Mouse (Mus musculus): Measurements from ENCODE around the gene Rasa3.

Rasa3 gene

GRCm38 (mm10) chr8:13620226-13620920, 57.0 kb downstream of the Rasa3 start:
- no peak for DNase-seq (ENCODE audit: low read depth in 1 of 2, low spot score in 2 of 2)

- DNase-seq (ENCODE audit: low read depth in 1 of 2, low spot score in 2 of 2): no peak
Observed at GRCm38 (mm10) chr8:13616831-13617505, 60.4 kb downstream of the Rasa3 start.

GRCm38 (mm10) chr8:13614924-13615391, 62.4 kb downstream of the Rasa3 start:
- DNase-seq (ENCODE audit: low read depth in 1 of 2, low spot score in 2 of 2): no peak

DNA sequence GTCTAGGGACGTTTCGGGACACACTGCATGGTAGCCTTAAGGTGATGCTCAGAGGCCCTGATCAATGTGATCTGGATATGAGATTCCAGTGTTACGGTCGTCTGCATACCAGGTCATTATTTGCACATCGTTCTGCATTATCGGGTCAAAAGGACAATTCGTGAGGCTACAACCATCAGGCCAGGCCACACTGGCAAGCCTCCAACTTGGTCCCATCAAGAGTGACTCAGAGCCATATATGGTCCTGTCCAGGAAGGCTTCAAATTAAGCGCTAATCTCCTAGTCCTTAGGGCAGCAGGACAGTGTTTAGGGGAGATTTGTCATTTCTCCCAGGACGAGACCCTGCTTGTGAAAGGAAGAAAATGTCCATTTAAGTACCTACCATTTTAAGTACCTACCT, 63.3 kb downstream of the Rasa3 start:
- DNase-seq (ENCODE audit: low read depth in 1 of 2, low spot score in 2 of 2): no peak

GRCm38 (mm10) chr8:13611702-13612101, 65.7 kb downstream of the Rasa3 start:
- DNase-seq (ENCODE audit: low read depth in 1 of 2, low spot score in 2 of 2): no peak

- DNase-seq (ENCODE audit: low read depth in 1 of 2, low spot score in 2 of 2): no peak
Observed at GRCm38 (mm10) chr8:13609971-13610370, 67.4 kb downstream of the Rasa3 start.

DNA sequence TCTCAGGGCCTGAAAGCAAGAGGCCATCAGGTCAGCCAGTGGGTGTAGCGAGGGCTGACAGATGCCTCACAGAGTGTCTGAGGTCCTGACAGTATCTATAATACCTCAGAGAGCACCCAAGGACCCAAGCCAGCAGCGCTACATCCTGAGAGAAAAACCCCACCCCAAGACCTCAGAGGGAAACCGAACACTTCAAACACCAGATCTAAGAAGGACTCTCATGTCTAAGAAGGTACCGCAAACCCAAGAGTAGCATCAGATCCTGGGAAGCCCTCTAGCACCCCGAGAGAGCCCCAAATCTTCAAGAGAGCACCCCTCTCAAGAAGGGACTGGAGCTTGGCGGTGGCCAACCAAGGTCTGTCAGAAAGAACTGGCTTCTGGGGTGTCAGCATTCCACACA, 68.5 kb downstream of the Rasa3 start:
- no peak for DNase-seq (ENCODE audit: low read depth in 1 of 2, low spot score in 2 of 2)

GRCm38 (mm10) chr8:13605920-13606480, 71.4 kb downstream of the Rasa3 start:
- DNase-seq (ENCODE audit: low read depth in 1 of 2, low spot score in 2 of 2): no peak

DNA sequence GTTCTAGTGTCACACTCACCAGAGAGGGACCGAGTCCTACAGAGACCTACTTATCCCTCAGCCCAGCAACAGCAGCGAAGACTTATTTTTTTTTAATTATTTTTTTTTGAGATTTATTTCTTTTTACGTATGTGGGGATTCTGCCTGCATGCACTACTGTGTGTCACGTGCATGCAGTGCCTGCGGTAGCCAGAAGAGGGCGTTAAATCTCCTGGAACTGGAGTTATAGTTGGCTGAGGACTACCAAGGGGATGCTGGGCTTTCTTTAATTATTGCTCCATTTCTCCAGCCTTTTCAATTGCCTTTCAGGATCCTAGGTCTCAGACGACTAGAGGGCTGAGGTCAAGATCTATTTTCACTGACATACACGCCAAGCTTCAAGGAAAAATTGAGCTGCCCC, 74.8 kb downstream of the Rasa3 start:
- DNase-seq (ENCODE audit: low read depth in 1 of 2, low spot score in 2 of 2): peak in 1 of 2 experiments; percentile 31

DNA sequence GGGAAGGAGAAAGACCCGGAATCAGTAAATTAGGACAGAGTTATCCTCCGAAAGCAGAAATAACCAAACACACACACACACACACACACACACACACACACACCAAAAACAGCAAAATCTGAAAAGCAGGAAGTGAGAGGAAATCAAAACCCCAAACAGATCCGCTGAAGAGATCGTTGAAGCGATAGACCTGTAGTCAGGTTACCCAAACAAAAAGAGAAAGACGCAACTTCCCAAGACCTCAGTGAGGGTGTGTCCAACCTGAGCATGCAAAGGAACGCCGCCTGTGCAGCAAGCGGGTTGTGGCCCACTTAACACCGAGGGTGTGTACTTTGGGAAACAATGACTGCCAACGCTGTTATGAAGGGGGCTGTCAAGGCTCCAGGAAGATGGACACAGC, 76.2 kb downstream of the Rasa3 start:
- peak in 1 of 2 experiments; percentile 38 for DNase-seq (ENCODE audit: low read depth in 1 of 2, low spot score in 2 of 2)

DNA sequence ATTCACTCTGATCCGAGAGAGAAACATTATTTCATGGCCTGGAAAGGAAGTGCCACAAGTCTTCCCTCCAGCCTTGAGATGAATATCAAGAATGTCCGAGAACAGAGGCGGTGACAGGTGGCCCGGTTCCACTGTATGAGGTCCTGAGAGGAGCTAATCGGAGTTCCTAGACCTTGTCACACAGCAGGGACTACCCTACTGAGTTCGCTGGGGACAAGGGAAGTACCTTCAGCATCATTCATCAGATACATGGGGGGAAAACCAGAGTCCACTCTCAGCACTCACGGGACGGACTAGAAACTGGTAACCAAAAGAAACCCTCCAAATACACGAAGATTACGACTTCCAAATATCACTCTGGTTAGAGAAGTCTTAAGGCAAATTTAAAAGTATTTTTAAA, 76.7 kb downstream of the Rasa3 start:
- DNase-seq (ENCODE audit: low read depth in 1 of 2, low spot score in 2 of 2): peak in 1 of 2 experiments; percentile 24

DNA sequence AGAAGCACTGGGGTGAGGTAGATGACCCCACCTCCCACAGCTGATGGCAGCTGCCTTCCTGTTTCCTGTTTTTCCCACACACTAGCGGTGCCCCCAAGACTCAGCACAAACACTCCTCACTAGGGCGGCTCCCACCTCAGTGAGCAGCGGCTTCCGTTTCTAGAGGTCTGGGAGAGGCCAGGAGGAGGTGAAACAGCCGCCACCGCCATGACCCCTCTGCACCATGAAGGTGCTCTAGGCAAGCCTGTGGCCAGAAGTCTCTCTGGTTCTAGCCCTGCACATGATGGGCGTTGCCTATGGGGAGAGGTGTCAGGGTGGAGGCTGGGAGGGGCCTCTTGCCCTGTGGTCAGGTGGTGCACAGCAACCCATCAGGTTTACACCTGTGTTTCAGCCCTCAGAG, 77.2 kb downstream of the Rasa3 start:
- peak; percentile 66 to 77 for DNase-seq (ENCODE audit: low read depth in 1 of 2, low spot score in 2 of 2)

- DNase-seq (ENCODE audit: low read depth in 1 of 2, low spot score in 2 of 2): no peak
Observed at GRCm38 (mm10) chr8:13597777-13598176, 79.6 kb downstream of the Rasa3 start.

DNA sequence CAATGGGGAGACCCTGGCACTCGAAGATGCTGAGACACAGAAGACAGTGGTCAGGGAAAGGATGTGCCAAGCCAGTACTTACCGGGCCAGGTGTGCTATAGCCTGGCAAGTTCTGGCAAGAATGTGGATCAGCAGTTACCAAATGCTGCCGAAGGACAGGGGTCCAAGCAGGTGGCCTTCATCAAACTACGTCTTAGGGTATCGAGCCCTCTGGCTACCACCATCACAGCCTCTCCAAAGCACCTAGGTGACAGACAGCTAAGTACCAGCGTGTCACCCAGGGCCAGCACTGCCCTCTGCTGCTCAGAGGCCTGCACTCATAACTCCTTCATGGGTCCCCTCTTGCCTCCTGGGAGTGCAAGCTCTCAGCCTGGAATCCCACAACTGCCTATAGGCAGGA, 81.5 kb downstream of the Rasa3 start:
- DNase-seq (ENCODE audit: low read depth in 1 of 2, low spot score in 2 of 2): peak in 1 of 2 experiments; percentile 38

DNA sequence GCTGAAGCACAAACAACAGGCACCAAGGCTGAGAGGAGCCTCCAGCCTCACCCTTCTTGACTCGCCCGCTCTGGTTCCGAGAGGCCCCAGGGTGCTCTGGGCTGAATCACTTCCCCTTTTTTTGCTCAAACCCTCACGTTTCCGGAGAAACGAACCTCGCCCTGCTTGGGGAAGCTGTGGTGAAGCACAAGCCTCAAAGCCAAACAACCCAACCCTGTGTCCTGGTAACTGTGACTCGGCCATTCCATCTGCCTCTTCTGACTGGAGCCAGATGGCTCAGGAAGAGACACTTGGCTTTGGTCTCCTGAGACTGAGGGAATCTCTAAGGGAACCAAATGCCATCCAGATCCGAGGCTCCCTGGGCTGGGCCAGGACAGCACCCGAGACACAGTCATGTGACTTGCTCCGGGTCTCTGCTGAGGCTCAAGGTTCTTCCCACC, 82.5 kb downstream of the Rasa3 start:
- DNase-seq (ENCODE audit: low read depth in 1 of 2, low spot score in 2 of 2): peak; percentile 83 to 92

- DNase-seq (ENCODE audit: low read depth in 1 of 2, low spot score in 2 of 2): no peak
Observed at GRCm38 (mm10) chr8:13593340-13593739, 84.1 kb downstream of the Rasa3 start.

GRCm38 (mm10) chr8:13591246-13591645, 86.2 kb downstream of the Rasa3 start:
- DNase-seq (ENCODE audit: low read depth in 1 of 2, low spot score in 2 of 2): no peak

DNA sequence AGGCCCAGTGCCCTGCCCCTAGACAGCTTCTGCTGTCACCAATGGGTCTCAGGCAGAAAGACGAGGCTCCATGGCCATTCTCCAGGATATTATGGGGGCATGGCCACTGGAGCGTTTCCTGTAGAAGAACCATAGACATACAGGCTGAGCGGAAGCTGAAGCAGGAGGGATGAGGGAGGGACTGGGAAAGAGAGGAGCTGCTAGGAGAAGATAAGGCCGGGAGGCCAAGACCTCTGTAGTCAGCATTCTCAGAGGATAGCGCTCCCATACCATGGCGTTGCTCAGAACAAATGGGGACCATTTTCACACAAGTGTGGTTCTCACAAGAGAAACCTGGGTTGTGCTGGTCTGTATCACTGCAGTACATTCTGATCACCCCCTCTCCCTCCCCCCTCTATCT, 88.3 kb downstream of the Rasa3 start:
- no peak for DNase-seq (ENCODE audit: low read depth in 1 of 2, low spot score in 2 of 2)

DNA sequence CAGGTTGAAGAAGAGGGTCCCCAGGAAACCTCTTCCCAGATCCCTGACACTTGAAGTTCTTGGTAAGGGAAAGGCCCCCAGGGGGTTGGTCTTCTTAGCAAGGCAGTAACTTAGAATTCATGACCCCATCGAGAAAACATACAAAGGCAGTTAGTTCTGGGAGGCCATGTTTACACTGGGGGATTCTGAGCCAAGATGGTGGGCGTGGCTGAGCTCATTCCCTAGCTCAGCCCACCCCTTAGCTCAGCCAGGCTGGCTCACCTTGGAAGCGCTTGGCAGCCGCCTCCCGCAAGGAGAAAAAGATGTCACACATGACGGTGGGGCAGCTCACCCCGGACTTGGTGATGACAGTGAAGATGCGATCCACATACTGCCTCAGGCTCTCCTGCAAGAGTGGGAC, 92.8 kb downstream of the Rasa3 start:
- DNase-seq (ENCODE audit: low read depth in 1 of 2, low spot score in 2 of 2): no peak

GRCm38 (mm10) chr8:13577869-13578268, 99.5 kb downstream of the Rasa3 start:
- no peak for DNase-seq (ENCODE audit: low read depth in 1 of 2, low spot score in 2 of 2)

DNA sequence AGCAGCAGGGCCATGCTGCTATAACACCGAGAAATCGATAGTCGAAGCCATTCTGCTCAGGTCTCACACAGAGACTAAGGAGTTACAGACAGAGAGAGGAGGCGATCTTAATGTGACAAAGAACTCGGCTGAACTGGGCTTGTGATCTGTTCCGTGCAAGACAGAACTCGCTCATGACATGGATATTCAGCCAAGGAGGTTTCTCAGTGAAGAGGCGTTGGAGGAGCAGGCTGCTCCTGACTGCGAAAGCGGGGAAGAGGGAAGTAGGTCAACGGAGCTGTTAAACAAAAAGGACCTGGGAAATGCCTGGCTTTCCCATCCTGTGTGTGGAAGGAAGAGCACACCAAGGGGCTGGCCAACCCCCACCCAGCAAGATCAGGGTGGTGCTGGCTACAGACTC, 105.4 kb downstream of the Rasa3 start:
- DNase-seq (ENCODE audit: low read depth in 1 of 2, low spot score in 2 of 2): no peak

DNA sequence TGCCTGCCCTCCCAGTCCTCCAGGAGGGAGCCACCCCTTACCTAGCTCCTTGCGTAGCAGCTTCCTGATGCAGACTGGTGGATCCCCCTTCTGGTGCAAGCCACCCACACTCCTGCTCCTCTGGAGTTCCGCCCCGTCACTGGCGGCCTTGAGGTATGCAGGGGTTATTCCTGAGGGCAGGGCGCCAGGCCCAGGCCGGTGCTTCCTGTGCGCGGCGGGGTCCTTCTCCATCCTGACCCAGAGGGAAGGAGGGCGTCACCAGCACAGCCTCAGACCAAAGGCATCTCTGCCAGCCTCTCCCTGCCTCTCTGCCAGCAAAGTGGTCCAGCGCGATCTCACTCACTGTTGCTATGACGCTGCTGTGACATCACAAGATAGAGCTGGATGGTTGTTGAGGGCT, 115.3 kb downstream of the Rasa3 start, which contains the start of gene 1700029H14Rik:
Gene 1700029H14Rik, minus strand, starts transcription at position 344 of the 400 bp plus-strand sequence.
- DNase-seq (ENCODE audit: low read depth in 1 of 2, low spot score in 2 of 2): peak in 1 of 2 experiments; percentile 43

Data from monocyte, adult 2 months (primary cell).